Mouse (Mus musculus) kidney, adult 2 months (tissue): ENCODE data around the gene Grin3b. TPM values are rescaled to one million over a fixed set of nuclear protein-coding genes. Genes with fewer than 3 reads are reported as not detected.
"Not testable (repeated sequence)": the region's sequence is repeated elsewhere in the genome, so short reads cannot be mapped to it uniquely, and the experiment has no call there.

Source experiments
- DNase-seq: peaks from one replicate; pipeline ENCODE4 v3.0.0; 2021
- H3K27ac ChIP-seq: fragments of 200-500 bp; 2 replicates; pipeline ENCODE4 v1.5.1; 2012; ENCODE audit warnings: low read depth, low read length, control low read depth, inconsistent platforms; ENCODE audit not compliant: insufficient read depth
- H3K27me3 ChIP-seq: fragments of 200-500 bp; replicated peaks from 2 replicates; pipeline ENCODE4 v1.6.1; 2012; ENCODE audit warnings: mild to moderate bottlenecking, moderate library complexity, low read length, inconsistent platforms; ENCODE audit not compliant: control insufficient read depth, insufficient read depth
- H3K36me3 ChIP-seq: fragments of 200-500 bp; 2 replicates; pipeline ENCODE4 v1.6.1; 2012; ENCODE audit warnings: mild to moderate bottlenecking, moderate library complexity, low read length, inconsistent platforms; ENCODE audit not compliant: control insufficient read depth, insufficient read depth
- H3K4me1 ChIP-seq: fragments of 200-500 bp; 2 replicates; pipeline ENCODE4 v1.6.1; 2011; ENCODE audit warnings: low read length; ENCODE audit not compliant: control insufficient read depth, insufficient read depth
- H3K4me3 ChIP-seq: fragments of 200-500 bp; 2 replicates; pipeline ENCODE4 v1.5.1; 2011; ENCODE audit warnings: mild to moderate bottlenecking, low read depth, low read length, control low read depth; ENCODE audit not compliant: insufficient read depth
- CTCF ChIP-seq: fragments of 200-500 bp; conservative IDR thresholded peaks from 2 replicates; pipeline ENCODE4 v1.5.1; 2011; ENCODE audit warnings: low read depth, mild to moderate bottlenecking, control low read depth, low read length, moderate library complexity, mixed read lengths; ENCODE audit not compliant: insufficient read depth, insufficient read length
- POLR2A ChIP-seq: fragments of 200-500 bp; IDR thresholded peaks from one replicate; pipeline ENCODE4 v1.6.1; 2011; ENCODE audit warnings: low read depth, low read length, control low read depth
- WGBS: fragments of 180-500 bp; shearing (Covaris S2); methylation state at CpG from one replicate; pipeline ENCODE4 v1.1.7; 2018; 5-methylcytosine and 5-hydroxymethylcytosine counted together
- polyA plus RNA-seq: library from polyadenylated mRNA; depleted of rRNA; stranded (reverse); fragments of >200 nt; gene quantifications from 2 replicates; pipeline ENCODE4 v1.2.3, GENCODE M21; 2012

Grin3b gene
- polyA plus RNA-seq, 1 experiment, result 1.6 TPM

DNA sequence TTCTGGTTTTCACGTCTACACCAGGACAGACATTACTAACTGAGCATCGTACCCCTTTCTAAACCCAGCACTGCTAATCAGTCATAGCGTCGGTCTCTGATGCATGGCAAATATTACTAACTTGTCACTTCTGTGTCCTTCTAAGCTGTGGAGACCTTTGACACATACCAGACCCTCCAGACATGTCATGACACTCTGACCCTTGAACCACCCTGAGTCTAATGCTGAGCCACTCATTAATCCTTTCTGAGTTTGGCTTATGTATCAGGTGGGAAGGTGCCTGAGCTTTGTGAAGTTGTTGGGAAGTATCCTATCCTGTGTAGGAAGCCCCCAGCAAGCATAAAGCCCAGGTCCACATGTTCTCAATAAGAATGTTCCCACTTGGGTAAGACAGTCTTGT is 20.6 kb upstream of the Grin3b start:
- no peaks in the 10 kb centered on the region for H3K36me3 ChIP-seq
- TF ChIP-seq CTCF (no peak), POLR2A (no peak)
- no peak overlapping the region for H3K4me3 ChIP-seq
- no peaks in the 10 kb centered on the region for H3K27me3 ChIP-seq
- H3K4me1 ChIP-seq, result peaks cover 14% of the 10 kb centered on the region; the same call in 1 of the 2 replicates
- no peak overlapping the region for H3K27ac ChIP-seq
- DNase-seq, result peak; percentile 73
- 67% methylated on average over 4 of the region's 4 CpGs for WGBS

DNA sequence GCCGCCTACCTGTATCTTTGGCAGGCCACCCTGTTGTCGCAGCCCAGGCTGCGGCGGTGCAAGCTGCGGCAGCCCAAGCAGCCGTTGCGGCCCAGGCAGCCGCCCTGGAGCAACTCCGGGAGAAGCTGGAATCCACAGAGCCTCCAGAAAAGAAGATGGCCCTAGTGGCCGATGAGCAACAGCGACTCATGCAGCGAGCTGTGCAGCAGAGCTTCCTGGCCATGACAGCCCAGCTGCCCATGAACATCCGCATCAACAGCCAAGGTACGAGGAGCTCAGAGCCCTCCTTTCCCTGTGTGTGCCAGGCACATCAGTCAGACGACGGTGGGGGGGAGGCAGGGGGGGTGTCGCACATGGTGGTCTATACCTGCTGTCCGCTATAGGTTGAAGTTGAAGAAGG is 19.9 kb upstream of the Grin3b start:
- Histone ChIP-seq H3K4me3 (no peak overlapping the region), H3K27ac (no peak overlapping the region), H3K36me3 (no peaks in the 10 kb centered on the region), H3K4me1 (peaks cover 10% of the 10 kb centered on the region; the same call in 1 of the 2 replicates), H3K27me3 (no peaks in the 10 kb centered on the region)
- TF ChIP-seq POLR2A (no peak), CTCF (no peak)
- WGBS, result 82% methylated on average over 18 of the region's 18 CpGs
- no peak for DNase-seq

DNA sequence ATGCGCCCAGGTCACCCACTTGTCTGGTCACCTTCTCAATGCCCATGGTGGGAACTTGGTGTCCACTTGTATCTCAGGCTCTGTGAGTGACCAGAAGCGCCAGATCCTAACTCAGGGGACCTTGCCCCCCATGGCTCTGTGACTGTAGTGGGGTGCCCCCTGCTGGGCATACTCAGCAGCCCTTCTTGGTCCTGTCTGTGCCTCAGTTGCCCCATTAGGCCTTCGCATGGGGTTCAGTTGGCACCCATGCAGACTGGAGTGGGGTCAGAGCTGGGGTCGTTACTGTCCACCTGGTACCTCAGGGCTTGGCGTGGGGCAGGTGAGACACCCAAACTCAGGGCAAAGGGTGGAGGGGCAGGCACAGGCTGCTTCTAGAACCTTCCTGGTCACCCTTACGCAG is 16.6 kb upstream of the Grin3b start:
- H3K4me3 ChIP-seq, result no peak overlapping the region
- no peaks in the 10 kb centered on the region for H3K36me3 ChIP-seq
- WGBS, result 72% methylated on average over 6 of the region's 6 CpGs
- peak; percentile 58 for DNase-seq
- H3K27ac ChIP-seq, result no peak overlapping the region
- H3K4me1 ChIP-seq, result peaks cover 10% of the 10 kb centered on the region; the same call in 1 of the 2 replicates
- no peaks in the 10 kb centered on the region for H3K27me3 ChIP-seq
- TF ChIP-seq POLR2A, result no peak
- peak; percentile 69 for TF ChIP-seq CTCF

DNA sequence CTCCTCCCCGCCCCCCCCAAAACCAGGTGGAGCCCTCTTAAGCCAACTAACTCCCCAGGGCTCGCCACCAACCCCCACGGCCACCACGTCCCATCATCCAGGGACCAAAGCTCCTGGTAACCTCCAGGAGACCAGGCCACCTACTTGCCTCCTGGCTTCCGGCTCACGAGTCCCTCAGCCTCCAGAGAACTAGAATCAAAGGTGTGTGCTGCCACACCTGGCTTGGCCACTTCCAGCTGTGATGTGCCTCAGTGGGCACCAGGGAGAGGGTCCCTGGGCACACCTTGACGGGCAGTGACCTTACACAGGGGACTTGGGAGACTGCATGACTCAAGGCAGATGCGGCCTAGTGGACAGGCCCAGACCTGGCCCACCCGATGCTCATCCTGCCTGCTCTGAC is 14.8 kb upstream of the Grin3b start:
- Histone ChIP-seq H3K36me3 (no peaks in the 10 kb centered on the region), H3K27me3 (no peaks in the 10 kb centered on the region), H3K4me3 (no peak overlapping the region), H3K27ac (no peak overlapping the region), H3K4me1 (peaks cover 3% of the 10 kb centered on the region; the same call in 1 of the 2 replicates)
- TF ChIP-seq POLR2A, result no peak
- TF ChIP-seq CTCF, result no peak
- DNase-seq, result no peak
- 83% methylated on average over 9 of the region's 9 CpGs for WGBS

DNA sequence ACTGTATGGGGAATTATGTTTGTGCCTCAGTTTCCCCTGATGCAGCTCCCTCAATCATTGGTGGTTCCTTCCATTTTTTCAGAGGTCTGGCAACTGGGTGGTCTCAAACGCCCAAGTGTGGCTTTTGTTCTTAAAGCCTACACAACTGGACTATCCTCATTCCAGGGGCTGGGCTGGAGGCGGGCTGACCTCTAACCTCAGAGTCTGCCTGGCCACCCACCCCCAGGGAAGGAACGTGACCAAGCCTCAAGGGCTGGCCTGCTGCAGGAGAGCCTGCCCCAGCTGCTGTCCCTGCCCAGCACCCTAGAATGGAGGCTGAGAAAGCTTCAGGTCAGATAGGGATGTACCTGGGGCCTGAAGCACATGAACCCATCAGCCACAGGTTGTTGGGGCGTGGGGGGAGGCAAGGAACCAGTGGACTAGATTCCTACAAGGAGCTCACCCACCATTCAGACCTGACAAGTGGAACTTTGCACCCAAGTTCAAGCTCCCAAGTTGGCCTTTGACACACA is 13.8 kb upstream of the Grin3b start:
- 59% methylated on average over 4 of the region's 4 CpGs for WGBS
- DNase-seq, result no peak

DNA sequence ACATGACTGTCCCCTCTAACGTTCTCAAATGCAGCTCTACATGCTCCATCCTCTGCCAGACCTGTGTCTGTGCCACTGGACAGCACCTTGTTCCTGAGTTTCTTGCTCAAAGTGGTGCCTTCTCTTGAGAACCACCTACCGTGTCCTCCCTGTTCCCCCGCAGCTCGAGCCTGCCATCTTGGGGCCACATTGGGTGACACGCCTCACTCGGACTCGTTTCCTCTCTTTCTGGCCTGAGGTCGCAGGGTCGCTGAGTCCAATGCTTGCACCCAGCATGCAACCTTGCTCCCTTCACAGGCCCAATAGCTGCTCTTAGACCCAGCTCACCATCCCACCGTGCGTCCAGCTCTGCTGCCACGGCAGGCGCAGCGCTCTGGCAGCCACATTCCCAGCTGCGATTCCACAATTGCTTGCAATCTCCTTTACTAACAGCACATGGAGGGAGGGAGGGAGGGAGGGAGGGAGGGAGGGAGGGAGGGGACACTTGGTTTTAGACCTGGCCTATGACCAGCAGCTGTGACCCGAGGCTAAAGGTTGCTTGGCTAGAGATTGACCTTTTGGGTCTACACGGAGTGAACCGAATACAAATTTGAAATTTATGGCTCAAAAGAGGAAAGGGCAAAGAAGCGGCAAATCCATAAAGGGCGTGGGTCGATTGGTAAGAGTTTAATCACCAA is 12.2 kb upstream of the Grin3b start:
- H3K4me3 ChIP-seq, result no peak overlapping the region
- peak; percentile 92 for DNase-seq
- H3K27ac ChIP-seq, result peak overlapping the region; percentile 22; the same call in 1 of the 2 replicates
- H3K27me3 ChIP-seq, result no peaks in the 10 kb centered on the region
- no peaks in the 10 kb centered on the region for H3K36me3 ChIP-seq
- TF ChIP-seq CTCF (peak; percentile 99; the same call in 1 of the 2 replicates), POLR2A (no peak)
- H3K4me1 ChIP-seq, result peaks cover 5% of the 10 kb centered on the region; the same call in 1 of the 2 replicates
- WGBS, result 6% methylated on average over 21 of the region's 21 CpGs

More for the DNA sequence above, 13.8 kb upstream of the Grin3b start:
- Histone ChIP-seq H3K27ac (no peak overlapping the region), H3K4me1 (peaks cover 5% of the 10 kb centered on the region; the same call in 1 of the 2 replicates), H3K4me3 (no peak overlapping the region), H3K36me3 (no peaks in the 10 kb centered on the region), H3K27me3 (no peaks in the 10 kb centered on the region)
- TF ChIP-seq CTCF, result no peak

DNA sequence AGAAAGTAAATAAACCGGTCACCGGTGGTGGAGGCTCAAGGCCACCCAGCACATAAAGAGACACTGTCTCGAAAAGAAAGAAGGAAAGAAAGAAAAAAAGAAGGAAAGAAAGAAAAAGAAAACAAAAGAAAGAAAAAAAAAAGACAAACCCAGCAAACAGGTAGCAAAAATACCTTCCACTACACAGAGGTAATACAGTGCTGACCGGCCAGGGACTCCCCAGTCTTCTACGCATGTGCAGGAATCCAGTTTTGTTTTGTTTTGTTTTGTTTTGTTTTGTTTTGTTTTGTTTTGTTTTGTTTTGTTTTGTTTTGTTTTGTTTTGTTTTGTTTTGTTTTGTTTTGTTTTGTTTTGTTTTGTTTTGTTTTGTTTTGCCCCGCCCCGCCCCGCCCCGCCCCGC is 11.1 kb upstream of the Grin3b start:
- 22% methylated on average over 10 of the region's 10 CpGs for WGBS
- H3K27me3 ChIP-seq, H3K4me1 ChIP-seq, H3K4me3 ChIP-seq, H3K36me3 ChIP-seq, DNase-seq: not testable (repeated sequence)
- peak overlapping the region; percentile 15; the same call in 1 of the 2 replicates for H3K27ac ChIP-seq
